Mouse (Mus musculus) heart, postnatal 0 days (tissue): Measurements from ENCODE around the gene Psmb9.

ENCODE experiments used
- CTCF ChIP-seq: IDR thresholded peaks from 2 replicates; pipeline ENCODE4 v1.5.1; 2016; ENCODE audit warnings: antibody characterized with exemption, control low read depth, low read depth
- EP300 ChIP-seq: IDR thresholded peaks from 2 replicates; pipeline ENCODE4 v1.6.1; 2016; ENCODE audit warnings: antibody characterized with exemption, low read depth

GRCm38 (mm10) chr17:34187261-34187916 is at the start of gene Psmb9, which contains the start of gene Tap1:
- TF ChIP-seq CTCF (no peak), EP300 (no peak)
